Mouse (Mus musculus) intestine, embryonic 16.5 days (tissue): ENCODE measurements at regions not wholly inside any gene's neighbourhood (a gene's known extent, or its start where the extent isn't known, plus 50 kb on each side); places are given as distances from the start of the nearest gene placed in this dataset.

ENCODE experiments used
- ATAC-seq: fragments of 200-750 bp; cut with Nextera tagmentation; 2 replicates; pipeline ENCODE4 v1.8.0; 2017; ENCODE audit warnings: moderate TSS enrichment, moderate library complexity
- H3K27ac ChIP-seq: fragments of 300-500 bp; sonication (generic); 2 replicates; pipeline ENCODE4 v1.5.1; 2014; ENCODE audit warnings: mild to moderate bottlenecking, low read length
- H3K27me3 ChIP-seq: fragments of 300-500 bp; sonication (generic); replicated peaks from 2 replicates; pipeline ENCODE4 v1.6.1; 2014; ENCODE audit warnings: low read length, control low read depth, mixed read lengths; ENCODE audit not compliant: control insufficient read depth, insufficient read depth
- H3K36me3 ChIP-seq: fragments of 300-500 bp; sonication (generic); 2 replicates; pipeline ENCODE4 v1.6.1; 2014; ENCODE audit warnings: low read length, control low read depth; ENCODE audit not compliant: control insufficient read depth, insufficient read depth
- H3K4me1 ChIP-seq: fragments of 300-500 bp; sonication (generic); 2 replicates; pipeline ENCODE4 v1.6.1; 2014; ENCODE audit warnings: low read length, control low read depth, mixed read lengths; ENCODE audit not compliant: control insufficient read depth, insufficient read depth
- H3K4me2 ChIP-seq: fragments of 300-500 bp; sonication (generic); 2 replicates; pipeline ENCODE4 v1.6.1; 2014; ENCODE audit warnings: low read depth, low read length, control low read depth
- H3K4me3 ChIP-seq: fragments of 300-500 bp; sonication (generic); 2 replicates; pipeline ENCODE4 v1.5.1; 2014; ENCODE audit warnings: mild to moderate bottlenecking, low read length
- H3K9ac ChIP-seq: fragments of 300-500 bp; sonication (generic); 2 replicates; pipeline ENCODE4 v1.6.1; 2014; ENCODE audit warnings: low read depth, low read length
- H3K9me3 ChIP-seq: fragments of 300-500 bp; sonication (generic); 2 replicates; pipeline ENCODE4 v1.6.1; 2016; ENCODE audit warnings: low read length, control low read depth; ENCODE audit not compliant: control insufficient read depth
- WGBS: fragments of 180-500 bp; shearing (Covaris S2); extraction: QIAGEN DNeasy Blood & Tissue Kit; methylation state at CpG from one replicate; pipeline ENCODE4 v1.1.7; 2014; 5-methylcytosine and 5-hydroxymethylcytosine counted together

GRCm38 (mm10) chr19:15802641-15803040 lies 144.5 kb downstream of the Psat1 start:
- Histone ChIP-seq H3K4me1 (peaks cover 4% of the 10 kb centered on the region; the same call in 1 of the 2 replicates), H3K36me3 (no peaks in the 10 kb centered on the region), H3K4me3 (no peak overlapping the region), H3K27me3 (0 out of 2 replicates have a peak, but pooled peaks cover 2% of the 10 kb centered on the region), H3K4me2 (no peak overlapping the region), H3K9ac (no peak overlapping the region), H3K9me3 (no peaks in the 10 kb centered on the region), H3K27ac (no peak overlapping the region)
- WGBS, result 84% methylated on average over 4 of the region's 5 CpGs
- no peak for ATAC-seq

- Histone ChIP-seq H3K4me2 (peak overlapping the region; percentile 63), H3K27me3 (0 out of 2 replicates have a peak, but pooled peaks cover 2% of the 10 kb centered on the region), H3K4me3 (peak overlapping the region; percentile 34), H3K9ac (no peak overlapping the region), H3K9me3 (no peaks in the 10 kb centered on the region), H3K36me3 (no peaks in the 10 kb centered on the region), H3K27ac (no peak overlapping the region), H3K4me1 (peaks cover 4% of the 10 kb centered on the region; the same call in 1 of the 2 replicates)
- ATAC-seq, result peak; percentile 76
- WGBS, result 5% methylated on average over 16 of the region's 17 CpGs
These were observed 145.2 kb downstream of the Psat1 start for GRCm38 (mm10) chr19:15801811-15802486.

- Histone ChIP-seq H3K27ac (no peak overlapping the region), H3K36me3 (no peaks in the 10 kb centered on the region), H3K27me3 (0 out of 2 replicates have a peak, but pooled peaks cover 2% of the 10 kb centered on the region), H3K9ac (peak overlapping the region; percentile 33; the same call in 1 of the 2 replicates), H3K4me1 (peaks cover 4% of the 10 kb centered on the region; the same call in 1 of the 2 replicates), H3K9me3 (no peaks in the 10 kb centered on the region), H3K4me2 (peak overlapping the region; percentile 63), H3K4me3 (peak overlapping the region; percentile 34)
- WGBS, result 21% methylated on average over 16 of the region's 16 CpGs
- ATAC-seq, result peak; percentile 65
These were observed 146.1 kb downstream of the Psat1 start for GRCm38 (mm10) chr19:15800856-15801706.

- H3K4me2 ChIP-seq, result no peak overlapping the region
- H3K9me3 ChIP-seq, result no peaks in the 10 kb centered on the region
- ATAC-seq, result no peak
- no peak overlapping the region for H3K4me3 ChIP-seq
- WGBS, result 30% methylated on average over 4 of the region's 4 CpGs
- H3K9ac ChIP-seq, result no peak overlapping the region
- no peaks in the 10 kb centered on the region for H3K36me3 ChIP-seq
- H3K4me1 ChIP-seq, result peaks cover 2% of the 10 kb centered on the region; the same call in 1 of the 2 replicates
- H3K27me3 ChIP-seq, result 0 out of 2 replicates have a peak, but pooled peaks cover 2% of the 10 kb centered on the region
- H3K27ac ChIP-seq, result no peak overlapping the region
These were observed 150.7 kb downstream of the Psat1 start for GRCm38 (mm10) chr19:15796466-15796865.

- no peak for ATAC-seq
- no peak overlapping the region for H3K27ac ChIP-seq
- no peaks in the 10 kb centered on the region for H3K27me3 ChIP-seq
- H3K9me3 ChIP-seq, result no peaks in the 10 kb centered on the region
- H3K36me3 ChIP-seq, result no peaks in the 10 kb centered on the region
- H3K4me3 ChIP-seq, result no peak overlapping the region
- peaks cover 8% of the 10 kb centered on the region for H3K4me1 ChIP-seq
- 66% methylated on average over 4 of the region's 4 CpGs for WGBS
- H3K9ac ChIP-seq, result no peak overlapping the region
- H3K4me2 ChIP-seq, result no peak overlapping the region
These were observed 155.2 kb downstream of the Psat1 start for GRCm38 (mm10) chr19:15791942-15792341.

GRCm38 (mm10) chr19:15791264-15791913 lies 155.7 kb downstream of the Psat1 start:
- WGBS, result 39% methylated on average over 12 of the region's 12 CpGs
- peak overlapping the region; percentile 32; the same call in 1 of the 2 replicates for H3K4me2 ChIP-seq

DNA sequence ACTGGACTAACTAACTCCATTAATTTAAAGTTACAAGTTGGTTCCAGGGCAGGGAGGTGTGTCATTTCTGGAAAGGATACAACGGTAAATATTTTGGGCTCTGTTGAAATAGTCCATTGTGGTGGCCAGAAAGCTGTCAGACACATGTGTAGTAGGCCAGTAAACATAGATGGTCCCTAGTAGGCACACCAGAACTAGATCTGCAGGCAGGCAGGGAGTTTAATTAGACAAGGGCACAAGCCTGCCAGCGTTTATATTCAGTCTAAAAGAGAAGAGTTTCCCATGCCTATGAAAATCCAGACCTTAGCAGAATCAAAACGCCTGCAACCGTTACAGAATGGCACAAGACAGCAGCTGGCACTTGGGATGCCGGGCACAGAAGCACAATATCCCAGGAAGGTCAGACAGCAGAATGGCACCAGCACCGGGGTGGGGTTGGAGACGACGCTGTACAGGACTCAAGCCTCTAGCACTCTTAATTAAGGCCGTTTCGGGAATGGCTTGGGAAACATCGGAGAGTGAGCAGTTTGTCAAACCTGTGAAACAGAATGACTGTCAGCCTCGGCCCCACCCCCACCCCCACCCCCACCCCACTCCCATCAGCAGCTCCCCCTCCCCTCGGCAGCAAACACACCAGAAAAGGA lies 156.4 kb downstream of the Psat1 start:
- Histone ChIP-seq H3K9me3 (no peaks in the 10 kb centered on the region), H3K36me3 (no peaks in the 10 kb centered on the region), H3K9ac (no peak overlapping the region), H3K27me3 (no peaks in the 10 kb centered on the region), H3K4me3 (no peak overlapping the region), H3K4me1 (peaks cover 8% of the 10 kb centered on the region), H3K27ac (no peak overlapping the region), H3K4me2 (peak overlapping the region; percentile 32; the same call in 1 of the 2 replicates)
- no peak for ATAC-seq
- 14% methylated on average over 13 of the region's 13 CpGs for WGBS

More at GRCm38 (mm10) chr19:15791264-15791913, 155.7 kb downstream of the Psat1 start:
- Histone ChIP-seq H3K9ac (no peak overlapping the region), H3K4me1 (peaks cover 8% of the 10 kb centered on the region), H3K4me3 (no peak overlapping the region), H3K9me3 (no peaks in the 10 kb centered on the region), H3K36me3 (no peaks in the 10 kb centered on the region), H3K27me3 (no peaks in the 10 kb centered on the region), H3K27ac (no peak overlapping the region)
- ATAC-seq, result no peak

- WGBS, result 54% methylated on average over 5 of the region's 5 CpGs
- H3K4me3 ChIP-seq, result no peak overlapping the region
- ATAC-seq, result no peak
- no peak overlapping the region for H3K4me2 ChIP-seq
- peaks cover 8% of the 10 kb centered on the region for H3K4me1 ChIP-seq
- no peaks in the 10 kb centered on the region for H3K36me3 ChIP-seq
- H3K27ac ChIP-seq, result no peak overlapping the region
- no peaks in the 10 kb centered on the region for H3K27me3 ChIP-seq
- H3K9ac ChIP-seq, result no peak overlapping the region
- no peaks in the 10 kb centered on the region for H3K9me3 ChIP-seq
These were observed 157.4 kb downstream of the Psat1 start for GRCm38 (mm10) chr19:15789741-15790140.
